Mouse (Mus musculus): ENCODE measurements around the gene Cartpt.
A peak's percentile ranks its signal among the peaks of the same experiment; 100 is the strongest.
"Not testable (repeated sequence)": the region's sequence is repeated elsewhere in the genome, so short reads cannot be mapped to it uniquely, and the experiment has no call there.

Gene Cartpt

DNA sequence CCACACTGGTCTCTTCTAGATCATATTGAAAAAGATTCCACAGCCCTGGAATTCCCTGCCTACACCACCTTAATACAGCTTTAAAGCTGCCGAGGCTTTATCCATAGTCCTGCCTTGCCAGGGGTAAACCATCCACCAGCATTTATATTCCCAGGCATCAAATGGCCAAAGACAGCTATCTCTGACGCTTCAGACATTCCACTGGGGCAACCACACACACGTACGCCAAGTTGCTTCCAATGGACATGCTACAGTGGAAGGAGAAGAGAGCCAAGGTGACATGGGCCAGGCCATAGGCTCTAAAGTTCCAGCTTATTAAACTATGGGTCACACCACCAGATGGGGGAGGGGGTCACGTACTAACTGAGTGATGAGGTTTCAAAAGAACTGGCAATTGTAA, 45.7 kb downstream of the Cartpt start:
- no peak for DNase-seq

DNA sequence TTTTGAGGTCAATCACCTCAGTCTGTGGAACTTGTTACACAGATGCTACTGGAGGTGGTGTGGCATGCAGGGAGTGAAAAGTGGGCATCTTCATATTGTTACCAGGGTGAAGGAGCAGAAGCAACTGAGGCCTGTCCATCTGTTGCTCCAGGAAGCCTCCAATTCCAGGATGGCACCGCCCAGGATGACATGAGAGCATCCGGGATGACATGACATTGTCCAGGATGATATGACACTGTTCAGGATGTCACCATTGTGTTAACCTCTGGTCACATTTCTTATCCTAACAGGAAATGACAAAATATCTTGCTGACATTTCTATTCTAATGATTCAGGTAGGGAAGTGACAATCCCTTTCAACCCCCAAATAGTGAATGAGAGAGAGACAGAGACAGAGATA, 47.8 kb downstream of the Cartpt start:
- DNase-seq: no peak

DNA sequence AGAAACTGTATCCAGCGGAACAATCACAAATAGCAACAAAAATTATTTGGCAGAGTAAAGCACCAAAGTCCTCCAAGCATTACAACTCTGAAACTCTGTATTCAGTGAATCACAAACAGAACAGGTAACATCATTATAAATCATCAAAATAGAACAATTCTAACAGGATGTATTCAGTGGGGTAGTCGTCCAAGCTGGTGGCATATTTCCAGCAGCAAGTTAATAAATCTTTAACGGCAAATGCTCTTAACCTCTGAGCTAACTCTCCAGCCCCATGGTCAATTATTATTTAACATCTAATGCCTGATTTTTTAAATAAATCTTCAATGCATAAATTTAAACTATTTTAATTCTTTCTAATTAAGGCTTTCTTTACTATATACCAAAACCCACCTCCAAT, 48.5 kb downstream of the Cartpt start:
- DNase-seq: not testable (repeated sequence)

DNA sequence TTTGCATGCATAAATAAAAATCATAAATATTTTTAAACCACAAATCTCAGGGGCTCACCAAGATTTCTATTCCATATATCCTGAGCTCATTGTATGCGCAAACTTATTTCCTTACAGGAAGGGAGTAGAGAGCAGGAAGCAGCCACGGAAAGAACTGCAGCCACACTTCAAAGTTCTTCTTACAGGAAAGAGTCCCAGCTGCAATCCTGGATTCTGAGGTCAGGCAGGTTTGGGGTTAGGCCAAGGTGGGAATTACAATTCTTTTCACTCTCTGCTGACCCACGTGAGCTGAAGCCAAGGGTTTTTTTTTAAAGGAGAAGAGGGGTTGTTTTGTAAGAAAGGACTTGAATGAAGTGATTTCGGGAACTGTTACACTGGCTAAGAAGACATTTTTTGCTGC, 49.9 kb downstream of the Cartpt start:
- DNase-seq: no peak

DNA sequence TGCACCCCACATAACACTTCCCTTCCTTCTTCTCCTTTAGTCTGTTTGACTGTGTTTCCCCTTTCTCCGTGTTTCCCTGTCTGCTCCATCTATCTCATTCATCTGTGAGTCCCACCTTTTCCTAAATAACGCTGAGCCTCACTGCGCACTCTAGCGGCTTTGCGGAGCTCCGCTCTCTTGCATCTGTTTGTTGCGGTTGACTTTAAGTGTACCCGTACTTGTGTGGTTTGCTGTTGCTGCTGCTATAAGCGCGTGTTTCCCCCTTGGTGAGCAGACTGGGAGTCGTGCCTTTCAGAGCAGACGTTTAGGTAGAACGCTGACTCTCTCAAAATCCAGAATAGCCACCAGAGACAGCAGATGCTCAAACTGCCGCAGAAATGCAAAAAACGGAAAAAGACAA, 51.3 kb downstream of the Cartpt start:
- peak; percentile 1 for DNase-seq

All from thymus, postnatal 25 days (tissue).